ENCODE assay signal across 13 mouse cellular contexts in the genomic region with DNA sequence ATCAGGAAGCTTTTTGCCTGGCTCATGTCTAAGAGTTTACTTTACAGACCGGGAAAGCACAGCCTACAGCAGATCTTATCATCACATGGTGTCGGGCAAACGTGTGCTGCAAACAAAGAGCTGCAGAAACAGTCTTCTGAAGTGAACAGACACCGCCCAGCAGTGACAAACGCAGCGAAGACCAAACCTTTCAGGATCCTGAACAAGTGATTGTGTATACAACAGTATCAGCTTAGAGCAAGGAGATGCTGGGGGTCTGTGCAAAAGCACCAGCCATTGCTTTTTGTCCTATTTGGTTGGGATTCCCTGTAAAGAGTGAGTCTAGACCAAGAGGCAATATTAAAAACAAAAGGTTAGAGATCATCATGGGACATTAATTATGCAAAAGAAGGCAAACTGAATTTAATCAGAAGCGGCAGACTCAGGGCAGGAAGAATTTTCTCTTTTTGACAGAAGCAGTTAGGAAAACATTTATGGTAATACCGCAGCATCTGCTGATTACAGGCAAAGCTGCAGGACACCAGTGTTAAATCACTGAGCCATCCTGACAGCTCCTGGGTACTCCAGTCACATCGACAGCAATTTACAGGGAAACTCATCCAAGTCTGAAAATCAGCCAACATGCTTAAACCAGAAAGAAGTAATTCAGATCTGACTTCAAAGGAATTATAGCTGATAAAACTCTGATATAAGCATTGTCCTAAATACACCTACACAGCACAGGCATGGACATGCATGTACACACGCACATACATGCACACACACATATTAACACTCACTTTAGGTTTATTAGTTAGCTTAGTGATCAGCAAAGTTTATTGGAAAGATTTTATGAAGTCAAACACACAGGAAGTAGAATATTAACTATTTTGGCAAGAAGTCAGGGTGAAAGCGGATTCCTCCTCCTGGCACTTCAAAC.
DNase-seq lines count a peak whose midpoint lies in the region; ATAC-seq and TF ChIP-seq lines count a peak whose summit lies in the region.
"Had no signal": no experiment of that assay in that cellular context is flagged by ENCODE, and none has a peak within 500 bp of the region (broad histone marks: within the 10 kb centered on the region; RNA-seq: fewer than 3 reads in every experiment).

No protein-coding gene starts in this region.

- peak; percentile 47 for DNase-seq in kidney, adult 2 months
- DNase-seq in kidney, adult 11 months, result no peak
- peak; percentile 62 for DNase-seq in forebrain, embryonic 14.5 days (ENCODE audit: low spot score)
- peak; percentile 40 for DNase-seq in naive thymus-derived CD4-positive, alpha-beta T cell, adult 2 months (ENCODE audit: low read depth)
- no peak for DNase-seq in spleen, postnatal 36 days (ENCODE audit: low spot score in 2 of 2)
- no peak for DNase-seq in frontal cortex, postnatal 14 days (ENCODE audit: low spot score in 2 of 2)
- DNase-seq in urinary bladder, adult 18-20 months (ENCODE audit: low spot score in 2 of 2), result no peak
- DNase-seq: layer of hippocampus, adult 9-11 months; right cerebral cortex, adult 18-20 months; thymus, adult 2 months had no signal

- H3K36me3 ChIP-seq in kidney, adult 2 months (ENCODE audit: control insufficient read depth, insufficient read depth, low read length), result no peaks in the 10 kb centered on the region
- H3K36me3 ChIP-seq in forebrain, embryonic 14.5 days (ENCODE audit: control insufficient read depth, insufficient read depth, low read length), result no peaks in the 10 kb centered on the region
- no peaks in the 10 kb centered on the region for H3K36me3 ChIP-seq in lung, embryonic 15.5 days

- H3K4me2 ChIP-seq in forebrain, embryonic 14.5 days (ENCODE audit: low read length), result peak overlapping the region; percentile 16; the same call in 1 of the 2 replicates
- peak overlapping the region; percentile 21; the same call in 1 of the 2 replicates for H3K4me2 ChIP-seq in lung, embryonic 15.5 days

- no peaks in the 10 kb centered on the region for H3K9me3 ChIP-seq in forebrain, embryonic 14.5 days (replicated peaks; ENCODE audit: control insufficient read depth, low read length)
- H3K9me3 ChIP-seq in lung, embryonic 15.5 days, result no peaks in the 10 kb centered on the region

- TF ChIP-seq CTCF in kidney, adult 2 months (conservative IDR thresholded peaks at IDR 0.05; ENCODE audit: insufficient read depth, insufficient read length, low read depth, low read length), result no peak

- peaks cover 3% of the 10 kb centered on the region; the same call in 1 of the 2 replicates for H3K4me1 ChIP-seq in kidney, adult 2 months (ENCODE audit: control insufficient read depth, insufficient read depth, low read length)
- peaks cover 8% of the 10 kb centered on the region; the same call in 1 of the 2 replicates for H3K4me1 ChIP-seq in forebrain, embryonic 14.5 days (ENCODE audit: control insufficient read depth, insufficient read depth, low read length)
- H3K4me1 ChIP-seq in lung, embryonic 15.5 days, result peaks cover 17% of the 10 kb centered on the region

- ATAC-seq in forebrain, embryonic 14.5 days, result peak; percentile 78
- no peak; the same call in 1 of the 2 replicates for ATAC-seq in lung, embryonic 15.5 days (ENCODE audit: borderline replicate concordance, extremely low read depth, low FRiP score, low TSS enrichment)
- ATAC-seq: activated CD4-positive, CD25-positive, alpha-beta regulatory T cell, adult 4 months had no signal

- no peak overlapping the region for H3K27ac ChIP-seq in kidney, adult 2 months (ENCODE audit: insufficient read depth, low read depth, low read length)
- peak overlapping the region; percentile 68 for H3K27ac ChIP-seq in forebrain, embryonic 14.5 days (ENCODE audit: low read depth, low read length)
- peak overlapping the region; percentile 1; the same call in 1 of the 2 replicates for H3K27ac ChIP-seq in lung, embryonic 15.5 days

- 42% methylated on average over 11 of the region's 11 CpGs for WGBS in kidney, adult 2 months
- 49% methylated on average over 11 of the region's 11 CpGs for WGBS in forebrain, embryonic 14.5 days
- WGBS in lung, embryonic 15.5 days, result 21% methylated on average over 11 of the region's 11 CpGs

- no peak for TF ChIP-seq POLR2A in kidney, adult 2 months (IDR thresholded peaks at IDR 0.05; ENCODE audit: low read depth, low read length)

- no peak overlapping the region for H3K9ac ChIP-seq in forebrain, embryonic 14.5 days (ENCODE audit: low read length)
- H3K9ac ChIP-seq in lung, embryonic 15.5 days, result no peak overlapping the region

- H3K27me3 ChIP-seq in kidney, adult 2 months (replicated peaks; ENCODE audit: control insufficient read depth, insufficient read depth, low read length), result no peaks in the 10 kb centered on the region
- no peaks in the 10 kb centered on the region for H3K27me3 ChIP-seq in forebrain, embryonic 14.5 days (replicated peaks; ENCODE audit: control insufficient read depth, insufficient read depth, low read length)
- H3K27me3 ChIP-seq in lung, embryonic 15.5 days, result no peaks in the 10 kb centered on the region
- H3K27me3 ChIP-seq: CH12.LX had no signal

- H3K4me3 ChIP-seq in kidney, adult 2 months (ENCODE audit: insufficient read depth, low read depth, low read length), result no peak overlapping the region
- no peak overlapping the region for H3K4me3 ChIP-seq in forebrain, embryonic 14.5 days (ENCODE audit: low read depth, low read length)
- H3K4me3 ChIP-seq in lung, embryonic 15.5 days, result no peak overlapping the region

Comparison
In these comparisons a context has a peak if more than half of its experiments do, and no peak if none do; other contexts are left out.
1. DNase-seq: peak in kidney, adult 2 months (single experiment), forebrain, embryonic 14.5 days (single experiment) and naive thymus-derived CD4-positive, alpha-beta T cell, adult 2 months (single experiment); none in kidney, adult 11 months (single experiment), spleen, postnatal 36 days (0 of 2), frontal cortex, postnatal 14 days (0 of 2) and urinary bladder, adult 18-20 months (0 of 2).